Mouse (Mus musculus) layer of hippocampus, postnatal 14 days (tissue): Measurements from ENCODE around the gene Rab19. TPM values are rescaled to one million over a fixed set of nuclear protein-coding genes. Genes with fewer than 3 reads are reported as not detected.
"Not testable (repeated sequence)": the region's sequence is repeated elsewhere in the genome, so short reads cannot be mapped to it uniquely, and the experiment has no call there.

Experiments used
- DNase-seq, 2 experiments: peaks; one replicate each; pipeline ENCODE4 v3.0.0; 2021 to 2022; ENCODE audit warnings: low spot score in 2 of 2, mixed read lengths in 1 of 2
- total RNA-seq, 2 experiments: library from RNA; stranded (reverse); gene quantifications; 2 replicates each; pipeline ENCODE4 v1.2.3; 2021

The Rab19 gene
- total RNA-seq, 2 experiments from 2014 or later = 0.21 TPM; not detected in 1

DNA sequence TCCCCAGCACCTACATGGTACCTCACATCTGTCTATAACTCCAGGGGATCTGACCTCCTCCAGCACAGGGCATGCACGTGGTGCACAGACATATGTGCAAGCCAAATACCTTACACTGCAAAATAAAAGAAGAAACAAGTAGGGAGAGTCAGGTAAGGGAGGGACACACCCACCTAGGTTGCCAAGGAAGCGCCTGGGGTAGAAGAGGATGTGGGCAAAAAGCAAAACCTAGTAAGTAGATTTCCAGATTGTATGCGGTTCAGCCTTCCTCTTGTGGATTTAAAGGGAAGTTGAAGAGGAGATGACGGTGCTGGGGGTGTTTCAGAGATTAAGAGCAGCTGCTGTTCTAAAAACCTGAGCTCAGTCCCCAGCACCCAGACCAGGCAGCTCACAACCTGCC, 1.8 kb upstream of the Rab19 start:
- DNase-seq = no peak

- DNase-seq = no peak
Observed at GRCm38 (mm10) chr6:39379749-39380148, 1.2 kb upstream of the Rab19 start.

- no peak for DNase-seq
Observed at GRCm38 (mm10) chr6:39380276-39380675, 699 bp upstream of the Rab19 start.

- DNase-seq = no peak
Observed at GRCm38 (mm10) chr6:39389988-39390387, 9.0 kb downstream of the Rab19 start.

DNA sequence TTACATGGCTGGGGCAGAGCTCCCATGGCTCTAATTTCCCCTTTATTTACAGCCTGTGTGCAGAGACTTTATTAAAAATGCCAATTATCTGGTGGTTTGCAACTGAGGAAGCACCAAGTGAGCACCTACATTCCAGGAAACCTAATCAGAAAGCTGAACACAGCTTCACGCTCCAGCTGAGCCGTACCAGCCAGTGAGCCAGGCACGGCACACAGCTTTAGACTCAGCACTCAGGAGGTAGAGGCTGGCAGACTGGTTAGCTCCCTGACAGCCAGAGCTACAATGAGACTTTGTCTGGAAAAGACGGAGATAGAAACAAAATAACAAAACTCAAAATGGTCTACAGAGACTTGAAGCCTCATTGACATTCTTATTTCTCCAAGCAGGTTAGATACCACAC, 14.5 kb downstream of the Rab19 start:
- no peak for DNase-seq

DNA sequence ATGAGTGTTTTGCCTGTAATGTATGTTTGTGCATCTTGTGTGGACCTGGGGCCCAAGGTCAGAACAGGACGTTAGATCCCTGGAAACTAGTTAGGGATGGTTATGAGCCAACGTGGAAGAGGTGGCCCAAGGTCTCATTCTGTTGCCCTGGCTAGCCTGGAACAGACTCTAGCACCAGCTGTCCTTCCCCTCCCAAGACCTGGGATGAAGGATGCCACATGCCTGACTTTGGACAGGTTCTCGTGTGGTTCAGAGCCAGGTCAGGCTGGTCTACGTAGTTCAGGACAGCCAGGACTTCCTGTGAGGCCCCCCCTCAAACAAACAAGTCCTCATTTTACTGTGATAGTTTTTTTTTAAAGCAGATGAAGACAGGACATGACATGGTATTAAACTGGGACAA, 14.9 kb downstream of the Rab19 start:
- no peak for DNase-seq

- no peak for DNase-seq
Observed at GRCm38 (mm10) chr6:39397046-39397445, 16.1 kb downstream of the Rab19 start.

- no peak for DNase-seq
Observed at GRCm38 (mm10) chr6:39398342-39398741, 17.4 kb downstream of the Rab19 start.

- DNase-seq = no peak
Observed at GRCm38 (mm10) chr6:39400343-39400742, 19.4 kb downstream of the Rab19 start.

DNA sequence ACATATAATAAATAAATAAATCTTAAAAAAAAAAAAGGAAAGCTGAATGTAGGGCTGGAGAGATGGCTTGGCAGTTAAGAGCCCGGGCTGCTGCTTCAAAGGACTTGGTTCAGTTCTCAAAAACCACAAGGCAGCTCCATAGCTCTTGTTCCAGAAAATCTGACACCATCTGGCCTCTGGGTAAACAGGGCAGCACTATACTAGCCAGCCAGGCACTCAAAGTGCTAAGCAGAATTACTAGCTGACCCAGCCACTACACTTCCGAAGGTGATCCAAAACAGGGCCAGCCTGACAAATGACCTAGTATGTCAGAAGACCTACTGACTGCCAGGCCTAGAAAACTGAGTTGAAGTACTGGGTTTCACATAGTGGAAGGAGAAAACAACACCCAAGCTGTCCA, 22.2 kb downstream of the Rab19 start:
- DNase-seq = no peak

DNA sequence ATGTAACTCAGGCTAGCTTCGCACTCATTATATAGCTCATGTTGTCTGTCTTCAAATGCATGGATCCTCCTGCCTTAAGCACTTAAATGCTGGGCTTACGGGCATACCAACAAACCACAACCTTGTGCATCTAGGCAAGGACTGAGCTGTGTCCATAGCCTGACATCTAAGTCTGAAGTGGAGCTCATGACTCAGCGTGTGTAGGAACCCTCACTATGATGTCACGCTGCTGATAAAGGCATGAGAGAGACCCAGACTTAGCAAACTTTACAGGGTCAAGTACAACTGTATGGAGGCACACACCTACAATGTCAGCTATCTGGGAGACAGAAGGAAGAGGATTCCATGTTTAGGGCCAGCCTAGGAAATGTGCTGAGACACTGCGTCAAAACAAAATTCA, 25.5 kb downstream of the Rab19 start:
- no peak for DNase-seq

DNA sequence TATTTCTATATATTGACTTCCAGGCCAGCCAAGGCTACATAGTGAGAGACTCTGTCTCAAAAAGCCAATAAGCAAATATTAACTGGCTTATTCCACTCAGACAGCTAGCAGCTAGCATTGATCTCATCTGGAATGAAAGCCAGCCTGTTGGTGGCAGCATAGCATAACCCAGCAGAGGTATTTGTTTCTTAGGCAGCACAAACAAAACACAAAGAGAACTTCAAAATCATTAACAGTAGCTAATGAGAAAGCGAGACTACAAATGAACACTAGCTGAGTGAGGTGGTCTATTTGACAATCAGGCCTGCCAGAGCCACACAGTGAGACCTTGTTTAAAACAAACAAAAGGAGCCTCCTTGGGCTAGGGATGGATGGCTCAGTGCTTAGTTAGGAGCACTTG, 33.1 kb downstream of the Rab19 start:
- DNase-seq = peak in 1 of 2 experiments; percentile 41

- peak; percentile 33 to 66 for DNase-seq
Observed at GRCm38 (mm10) chr6:39415762-39416161, 34.8 kb downstream of the Rab19 start.

GRCm38 (mm10) chr6:39416654-39417053, 35.7 kb downstream of the Rab19 start:
- DNase-seq = not testable (repeated sequence)

DNA sequence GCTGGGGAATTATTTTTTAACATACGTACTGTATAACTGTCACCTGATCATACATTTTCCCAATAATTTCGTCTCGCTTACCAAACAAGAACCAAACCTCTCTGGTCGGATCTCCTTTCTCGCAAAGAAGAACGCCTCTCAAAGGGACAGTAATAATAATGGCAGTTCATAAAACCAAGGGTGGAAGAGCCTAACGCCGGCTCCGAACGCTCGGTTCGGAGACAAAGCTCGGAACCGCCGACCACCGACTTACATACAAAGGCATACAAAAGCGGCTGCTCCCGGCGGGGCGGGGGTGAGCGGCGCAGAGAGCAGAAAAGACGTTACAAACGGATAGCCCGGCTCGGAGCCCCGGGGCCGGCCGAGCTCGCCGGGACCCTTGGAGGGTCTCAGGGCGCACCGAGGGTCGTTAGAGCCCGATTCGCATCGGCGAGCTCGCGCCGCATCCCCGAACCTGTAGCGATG, 38.4 kb downstream of the Rab19 start:
- no peak for DNase-seq

- peak; percentile 72 to 77 for DNase-seq
Observed at GRCm38 (mm10) chr6:39419851-39420721, 39.1 kb downstream of the Rab19 start, which contains the start of gene Mkrn1. Mkrn1 (minus strand) TSS chr6:39420462.

DNA sequence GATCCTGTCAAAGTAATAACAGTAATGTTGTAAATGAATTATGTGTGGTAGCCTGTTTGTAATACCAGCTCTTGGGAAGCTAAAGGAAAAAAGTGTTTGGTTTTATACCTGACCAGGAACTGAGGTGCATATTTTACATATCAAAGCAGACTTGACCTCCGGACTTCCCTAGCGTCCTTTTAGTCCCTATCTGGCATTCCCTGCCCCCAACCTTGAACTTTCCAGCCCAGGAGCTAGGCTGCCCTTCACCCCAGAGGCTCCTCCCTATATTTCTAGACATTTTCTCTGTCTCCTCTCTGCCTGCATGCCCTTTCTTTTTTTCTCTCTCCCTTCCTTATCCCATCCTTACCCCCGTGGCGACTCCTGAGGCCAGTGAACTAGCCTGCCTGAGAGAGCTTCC, 39.9 kb downstream of the Rab19 start:
- DNase-seq = no peak

- DNase-seq = no peak
Observed at GRCm38 (mm10) chr6:39423130-39423551, 42.2 kb downstream of the Rab19 start.

DNA sequence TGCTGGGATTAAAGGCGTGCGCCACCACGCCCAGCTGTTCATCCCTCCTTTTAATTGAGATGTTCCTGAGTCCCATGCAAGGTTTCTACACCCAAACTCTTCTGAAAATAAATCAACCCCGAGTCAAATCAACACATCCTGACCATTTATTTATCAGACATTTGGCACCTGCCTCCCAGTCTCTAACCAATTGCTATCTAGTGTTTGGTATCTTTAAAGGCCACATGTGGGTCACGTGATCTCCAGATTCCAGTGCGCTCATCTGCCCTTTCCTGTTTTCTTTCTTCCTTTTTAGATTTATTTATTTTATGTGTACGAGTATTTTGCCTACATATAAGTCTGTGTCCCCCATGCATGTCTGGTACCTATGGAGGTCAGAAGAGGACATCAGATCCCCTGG, 42.7 kb downstream of the Rab19 start:
- no peak for DNase-seq

DNA sequence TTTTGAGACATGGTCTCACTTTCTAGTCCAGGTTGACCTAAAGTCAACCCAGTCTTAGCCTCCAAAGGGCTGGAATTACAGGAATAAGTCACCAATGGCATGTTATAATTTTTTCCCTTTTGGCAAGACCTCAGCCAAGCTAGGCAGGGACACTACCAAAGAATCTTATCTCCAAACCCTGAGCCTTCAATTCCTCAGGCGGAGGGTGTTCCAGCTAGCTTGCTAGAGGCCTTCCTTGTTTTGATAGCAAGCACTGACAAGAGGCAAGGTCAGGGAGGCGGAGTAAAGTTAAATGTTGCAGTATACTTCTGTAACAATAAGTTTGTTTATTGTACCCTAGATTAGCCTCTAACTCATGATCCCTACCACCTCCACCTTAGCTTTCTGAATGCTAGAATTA, 44.2 kb downstream of the Rab19 start:
- DNase-seq = no peak

GRCm38 (mm10) chr6:39426725-39427124, 45.8 kb downstream of the Rab19 start:
- DNase-seq = no peak

- no peak for DNase-seq
Observed at GRCm38 (mm10) chr6:39427276-39428003, 46.5 kb downstream of the Rab19 start.
